Mouse (Mus musculus) CD4-positive helper T cell, adult 2 months (primary cell): ENCODE measurements at regions not wholly inside any gene's neighbourhood (a gene's known extent, or its start where the extent isn't known, plus 50 kb on each side); places are given as distances from the start of the nearest gene placed in this dataset.

Experiments
- DNase-seq: peaks from one replicate; pipeline ENCODE4 v3.0.0-alpha.2; 2012; ENCODE audit warnings: low read depth, missing footprints, low spot score

- no peak for DNase-seq
These were observed 254.6 kb downstream of the Atp23 start for GRCm38 (mm10) chr10:126646587-126646986.

- DNase-seq: no peak
These were observed 259.3 kb downstream of the Atp23 start for GRCm38 (mm10) chr10:126641792-126642289.

GRCm38 (mm10) chr10:126634731-126635130 lies 266.4 kb downstream of the Atp23 start:
- no peak for DNase-seq

- DNase-seq: no peak
These were observed 273.1 kb downstream of the Atp23 start for GRCm38 (mm10) chr10:126628057-126628456.

- DNase-seq: no peak
These were observed 275.7 kb downstream of the Atp23 start for GRCm38 (mm10) chr10:126625466-126625865.

GRCm38 (mm10) chr10:126620802-126621201 lies 280.4 kb downstream of the Atp23 start:
- no peak for DNase-seq

- DNase-seq: no peak
These were observed 281.2 kb downstream of the Atp23 start for GRCm38 (mm10) chr10:126619970-126620369.

- no peak for DNase-seq
These were observed 288.9 kb downstream of the Atp23 start for GRCm38 (mm10) chr10:126612226-126612625.

- DNase-seq: no peak
These were observed 290.6 kb downstream of the Atp23 start for GRCm38 (mm10) chr10:126610506-126610905.

- no peak for DNase-seq
These were observed 301.5 kb downstream of the Atp23 start for GRCm38 (mm10) chr10:126599686-126600085.

- DNase-seq: no peak
These were observed 333.0 kb downstream of the Atp23 start for GRCm38 (mm10) chr10:126568155-126568554.

- no peak for DNase-seq
These were observed 335.8 kb downstream of the Atp23 start for GRCm38 (mm10) chr10:126565326-126565725.

- DNase-seq: no peak
These were observed 346.1 kb downstream of the Atp23 start for GRCm38 (mm10) chr10:126555080-126555479.

- no peak for DNase-seq
These were observed 369.2 kb downstream of the Atp23 start for GRCm38 (mm10) chr10:126531950-126532349.

- DNase-seq: no peak
These were observed 369.8 kb downstream of the Atp23 start for GRCm38 (mm10) chr10:126531368-126531767.

- DNase-seq: no peak
These were observed 372.4 kb downstream of the Atp23 start for GRCm38 (mm10) chr10:126528801-126529200.

- DNase-seq: no peak
These were observed 375.0 kb downstream of the Atp23 start for GRCm38 (mm10) chr10:126526186-126526585.

GRCm38 (mm10) chr10:126521836-126522815 lies 379.0 kb downstream of the Atp23 start:
- no peak for DNase-seq

GRCm38 (mm10) chr10:126520973-126521372 lies 380.2 kb downstream of the Atp23 start:
- no peak for DNase-seq

- DNase-seq: no peak
These were observed 388.0 kb downstream of the Atp23 start for GRCm38 (mm10) chr10:126513185-126513584.

GRCm38 (mm10) chr10:126511511-126511910 lies 389.6 kb downstream of the Atp23 start:
- DNase-seq: no peak

GRCm38 (mm10) chr10:126505988-126506387 lies 395.2 kb downstream of the Atp23 start:
- DNase-seq: no peak
